Mouse (Mus musculus) stomach, postnatal 0 days (tissue): ENCODE measurements around the gene Nphs1. TPM values are rescaled to one million over a fixed set of nuclear protein-coding genes. Genes with fewer than 3 reads are reported as not detected.

Source experiments
- ATAC-seq: fragments of 200-750 bp; cut with Nextera tagmentation; 2 replicates; pipeline ENCODE4 v1.8.0; 2017; ENCODE audit not compliant: low FRiP score, low TSS enrichment
- DNase-seq: peaks from one replicate; pipeline ENCODE4 v3.0.0-alpha.2; 2016; ENCODE audit warnings: low spot score
- H3K27ac ChIP-seq: fragments of 300-500 bp; sonication (generic); replicated peaks from 2 replicates; pipeline ENCODE4 v1.5.1; 2014; ENCODE audit warnings: mild to moderate bottlenecking, control low read depth
- H3K27me3 ChIP-seq: fragments of 300-500 bp; sonication (generic); 2 replicates; pipeline ENCODE4 v1.6.1; 2014; ENCODE audit warnings: low read length; ENCODE audit not compliant: control insufficient read depth, insufficient read depth
- H3K36me3 ChIP-seq: fragments of 300-500 bp; sonication (generic); 2 replicates; pipeline ENCODE4 v1.6.1; 2014; ENCODE audit warnings: low read length, mixed read lengths; ENCODE audit not compliant: control insufficient read depth, insufficient read depth
- H3K4me1 ChIP-seq: fragments of 300-500 bp; sonication (generic); replicated peaks from 2 replicates; pipeline ENCODE4 v1.6.1; 2014; ENCODE audit warnings: antibody characterized with exemption; ENCODE audit not compliant: control insufficient read depth, insufficient read depth
- H3K4me2 ChIP-seq: fragments of 300-500 bp; sonication (generic); replicated peaks from 2 replicates; pipeline ENCODE4 v1.6.1; 2014; ENCODE audit warnings: low read depth, mild to moderate bottlenecking, control low read depth, moderate library complexity
- H3K4me3 ChIP-seq: fragments of 300-500 bp; sonication (generic); 2 replicates; pipeline ENCODE4 v1.5.1; 2014; ENCODE audit warnings: low read depth, low read length, control low read depth
- H3K9ac ChIP-seq: fragments of 300-500 bp; sonication (generic); 2 replicates; pipeline ENCODE4 v1.6.1; 2014; ENCODE audit warnings: mild to moderate bottlenecking, low read length, control low read depth, mixed read lengths
- H3K9me3 ChIP-seq: fragments of 300-500 bp; sonication (generic); 2 replicates; pipeline ENCODE4 v1.6.1; 2016; ENCODE audit warnings: low read length; ENCODE audit not compliant: control insufficient read depth
- CTCF ChIP-seq: IDR thresholded peaks from 2 replicates; pipeline ENCODE4 v1.5.1; 2016; ENCODE audit warnings: antibody characterized with exemption, low read depth, mild to moderate bottlenecking, moderate library complexity
- EP300 ChIP-seq: optimal IDR thresholded peaks from 2 replicates; pipeline ENCODE3; 2016; ENCODE audit warnings: antibody characterized with exemption
- WGBS: fragments of 180-500 bp; shearing (Covaris S2); extraction: QIAGEN DNeasy Blood & Tissue Kit; methylation state at CpG from one replicate; pipeline ENCODE4 v1.1.7; 2014; 5-methylcytosine and 5-hydroxymethylcytosine counted together
- polyA plus RNA-seq: library from polyadenylated mRNA; unstranded; fragments of >200 nt; fragmentation: Nextera tagmentation; extraction: Ambion mirVana; gene quantifications from 2 replicates; pipeline ENCODE4 v1.2.1, GENCODE M21; 2015

Nphs1 gene
- polyA plus RNA-seq, 1 experiment from 2014 or later = 0.25 TPM

DNA sequence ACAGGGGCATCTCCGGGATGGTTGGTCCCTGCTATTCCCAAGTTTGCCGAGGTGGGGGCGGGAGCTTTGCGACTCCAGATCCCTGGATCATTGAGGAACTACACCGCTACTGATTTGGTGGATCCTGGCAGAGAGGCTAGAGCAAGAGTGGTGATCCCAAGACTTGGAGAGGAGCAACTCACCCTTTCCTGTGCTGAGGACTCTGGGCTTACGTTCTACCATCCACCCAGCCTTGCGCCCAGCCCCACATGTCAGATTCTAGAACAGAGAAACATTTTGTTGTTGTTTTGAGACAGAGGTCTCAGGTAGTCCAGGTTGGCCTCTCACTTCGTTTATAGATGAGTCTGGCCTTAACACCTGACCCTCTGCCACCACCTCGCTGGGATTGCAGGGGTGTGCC is 35.6 kb upstream of the Nphs1 start:
- no peak for ATAC-seq
- WGBS = 11% methylated on average over 9 of the region's 9 CpGs

DNA sequence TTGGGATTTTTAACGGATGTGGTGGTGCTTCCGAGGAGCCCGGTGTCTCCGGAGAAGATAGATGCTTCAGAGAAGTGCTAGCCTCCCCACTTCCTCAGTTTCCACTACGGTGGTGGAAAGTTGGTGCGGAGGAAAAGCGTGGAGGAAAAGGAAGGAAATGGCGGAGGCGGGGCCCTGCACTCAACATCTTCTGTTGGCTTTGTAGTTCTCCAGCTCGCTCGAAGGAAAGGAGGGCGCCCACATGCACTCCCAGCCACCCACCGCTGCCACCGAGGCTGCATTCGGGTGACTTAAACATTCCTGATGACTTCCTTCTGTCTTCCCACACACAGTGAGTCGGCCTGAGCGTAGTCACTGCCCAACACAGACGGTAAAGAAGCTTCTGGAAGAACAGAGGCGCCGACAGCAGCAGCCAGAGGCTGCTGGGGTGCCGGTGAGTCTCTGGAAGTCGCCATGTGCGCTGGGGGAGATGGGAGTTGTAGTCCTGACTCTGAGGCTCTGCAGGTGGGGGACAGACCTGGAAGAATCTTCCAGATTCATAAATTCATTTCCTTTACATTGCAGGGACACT is 35.0 kb upstream of the Nphs1 start:
- peak overlapping the region; percentile 89 for H3K4me2 ChIP-seq
- DNase-seq (no peak), ATAC-seq (no peak)
- peak overlapping the region; percentile 52; the same call in 1 of the 2 replicates for H3K9ac ChIP-seq
- H3K4me3 ChIP-seq = peak overlapping the region; percentile 47
- no peaks in the 10 kb centered on the region for H3K27me3 ChIP-seq
- 31% methylated on average over 23 of the region's 23 CpGs for WGBS
- H3K4me1 ChIP-seq = no peaks in the 10 kb centered on the region
- no peak for TF ChIP-seq CTCF
- no peak for TF ChIP-seq EP300
- no peaks in the 10 kb centered on the region for H3K9me3 ChIP-seq
- H3K27ac ChIP-seq = no peak overlapping the region; the same call in 1 of the 2 replicates
- no peaks in the 10 kb centered on the region for H3K36me3 ChIP-seq

More for the DNA sequence above, 35.6 kb upstream of the Nphs1 start:
- H3K4me3 ChIP-seq = peak overlapping the region; percentile 47
- H3K9me3 ChIP-seq = no peaks in the 10 kb centered on the region
- H3K4me1 ChIP-seq = no peaks in the 10 kb centered on the region
- H3K4me2 ChIP-seq = peak overlapping the region; percentile 89
- H3K27ac ChIP-seq = no peak overlapping the region; the same call in 1 of the 2 replicates
- peak overlapping the region; percentile 52; the same call in 1 of the 2 replicates for H3K9ac ChIP-seq
- H3K27me3 ChIP-seq = no peaks in the 10 kb centered on the region
- no peak for TF ChIP-seq CTCF
- no peak for TF ChIP-seq EP300
- no peaks in the 10 kb centered on the region for H3K36me3 ChIP-seq
- DNase-seq = no peak

DNA sequence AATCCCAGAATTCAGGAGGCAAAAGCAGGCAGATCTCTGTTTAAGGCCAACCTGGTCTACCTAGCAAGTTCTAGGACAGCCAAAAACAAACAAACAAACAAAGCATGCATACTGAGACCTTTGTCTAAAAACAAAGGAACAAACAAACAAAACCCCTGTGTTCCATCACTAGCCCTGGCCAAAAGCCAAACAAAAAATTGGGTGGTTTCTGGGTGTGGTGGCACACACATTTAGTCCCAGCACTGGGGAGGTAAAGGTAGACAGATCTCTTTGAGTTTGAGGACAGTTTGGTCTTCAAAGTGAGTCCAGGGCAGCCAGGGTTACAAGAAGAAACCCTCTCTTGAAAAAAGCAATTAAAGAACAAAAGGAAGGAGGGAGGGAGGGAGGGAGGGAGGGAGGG is 28.8 kb upstream of the Nphs1 start:
- Histone ChIP-seq H3K9ac (no peak overlapping the region), H3K27ac (no peak overlapping the region), H3K36me3 (no peaks in the 10 kb centered on the region), H3K27me3 (no peaks in the 10 kb centered on the region), H3K4me2 (no peak overlapping the region), H3K9me3 (no peaks in the 10 kb centered on the region), H3K4me1 (no peaks in the 10 kb centered on the region), H3K4me3 (no peak overlapping the region)
- no peak for ATAC-seq
- TF ChIP-seq CTCF (no peak), EP300 (no peak)
- no peak for DNase-seq

DNA sequence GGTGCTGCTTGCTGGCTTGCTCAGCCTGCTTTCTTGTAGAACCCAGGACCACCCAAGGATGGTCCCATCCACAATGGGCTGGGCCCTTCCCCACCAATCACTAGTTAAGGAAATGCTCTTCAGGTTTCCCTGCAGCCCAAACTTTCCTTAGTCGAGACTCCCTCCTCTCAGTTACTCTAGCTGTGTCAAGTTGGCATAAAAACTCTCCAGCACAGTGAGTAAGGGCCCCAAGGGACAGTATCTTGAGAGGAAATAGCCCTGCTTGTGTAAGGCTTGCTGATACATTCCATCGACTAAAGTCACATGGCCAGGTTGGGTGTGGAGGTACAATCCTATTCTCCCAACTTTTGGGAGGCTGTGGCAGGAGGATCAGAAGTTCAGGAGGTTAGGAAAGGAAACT is 27.9 kb upstream of the Nphs1 start:
- Histone ChIP-seq H3K9me3 (no peaks in the 10 kb centered on the region), H3K4me1 (no peaks in the 10 kb centered on the region), H3K4me2 (no peak overlapping the region), H3K4me3 (no peak overlapping the region), H3K36me3 (no peaks in the 10 kb centered on the region), H3K27ac (no peak overlapping the region), H3K9ac (no peak overlapping the region), H3K27me3 (no peaks in the 10 kb centered on the region)
- no peak for TF ChIP-seq CTCF
- no peak for TF ChIP-seq EP300
- ATAC-seq (no peak), DNase-seq (no peak)
- 46% methylated on average over 2 of the region's 2 CpGs for WGBS

DNA sequence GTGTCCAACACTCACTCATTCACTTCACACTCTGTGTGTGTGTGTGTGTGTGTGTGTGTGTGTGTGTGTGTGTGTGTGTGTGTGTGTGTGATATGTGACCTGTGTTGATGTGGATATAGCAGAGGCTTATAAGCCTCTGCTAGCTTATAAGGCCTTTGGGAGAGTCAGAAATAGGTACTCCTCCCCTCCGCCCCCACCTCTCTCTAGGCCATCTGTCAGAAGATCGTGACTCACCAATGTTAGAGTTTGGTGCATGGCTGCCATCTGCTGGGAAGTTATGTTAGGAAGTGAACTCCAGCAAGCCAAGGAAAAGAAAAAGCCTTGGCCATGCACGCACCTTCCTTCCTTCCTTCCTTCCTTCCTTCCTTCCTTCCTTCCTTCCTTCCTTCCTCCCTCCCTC is 26.3 kb upstream of the Nphs1 start:
- DNase-seq (peak; percentile 64), ATAC-seq (peak; percentile 21; the same call in 1 of the 2 replicates)
- no peaks in the 10 kb centered on the region for H3K36me3 ChIP-seq
- no peaks in the 10 kb centered on the region for H3K4me1 ChIP-seq
- no peak overlapping the region for H3K27ac ChIP-seq
- H3K4me3 ChIP-seq = no peak overlapping the region
- no peak overlapping the region for H3K9ac ChIP-seq
- 9% methylated on average over 3 of the region's 3 CpGs for WGBS
- H3K4me2 ChIP-seq = no peak overlapping the region
- H3K27me3 ChIP-seq = no peaks in the 10 kb centered on the region
- TF ChIP-seq CTCF (peak; percentile 77), EP300 (no peak)
- no peaks in the 10 kb centered on the region for H3K9me3 ChIP-seq

DNA sequence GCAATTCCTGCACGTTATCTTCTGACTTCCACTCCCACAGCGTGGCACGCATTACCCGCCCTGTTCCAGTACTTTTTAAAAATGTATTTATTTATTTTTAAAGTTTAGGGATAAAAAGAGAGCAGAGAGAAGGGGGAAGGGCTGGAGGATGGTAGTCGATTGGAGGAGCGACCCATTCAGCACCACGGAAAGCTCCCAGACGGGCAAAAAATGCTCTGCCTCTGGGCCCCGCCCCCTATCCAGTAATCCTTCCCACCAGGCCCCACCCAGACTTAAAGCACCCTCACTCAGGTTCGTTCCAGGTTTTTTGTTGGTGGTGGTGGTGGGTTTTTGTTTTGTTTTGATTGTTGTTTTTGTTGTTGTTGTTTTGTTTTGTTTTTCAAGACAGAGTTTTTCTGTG is 23.9 kb upstream of the Nphs1 start:
- Histone ChIP-seq H3K4me1 (no peaks in the 10 kb centered on the region), H3K9ac (no peak overlapping the region), H3K9me3 (no peaks in the 10 kb centered on the region), H3K4me3 (no peak overlapping the region), H3K36me3 (no peaks in the 10 kb centered on the region), H3K27ac (no peak overlapping the region), H3K4me2 (no peak overlapping the region), H3K27me3 (no peaks in the 10 kb centered on the region)
- TF ChIP-seq CTCF (no peak), EP300 (no peak)
- no peak for ATAC-seq
- peak; percentile 74 for DNase-seq
- WGBS = 2% methylated on average over 10 of the region's 10 CpGs
